Mouse (Mus musculus) thymus, adult 2 months (tissue): ENCODE results near the gene Rab39.

Experiments
- CTCF ChIP-seq: fragments of 200-500 bp; IDR thresholded peaks from 2 replicates; pipeline ENCODE4 v1.5.1; 2012; ENCODE audit warnings: mild to moderate bottlenecking, control low read depth, low read length, moderate library complexity, borderline replicate concordance; ENCODE audit not compliant: control insufficient read depth, poor library complexity, insufficient read depth; ENCODE audit errors: extremely low read depth
- POLR2A ChIP-seq: fragments of 200-500 bp; IDR thresholded peaks from 2 replicates; pipeline ENCODE4 v1.6.1; 2012; ENCODE audit warnings: mild to moderate bottlenecking, low read length, control low read depth, moderate library complexity; ENCODE audit not compliant: control insufficient read depth, poor library complexity, insufficient read depth; ENCODE audit errors: extremely low read depth

DNA sequence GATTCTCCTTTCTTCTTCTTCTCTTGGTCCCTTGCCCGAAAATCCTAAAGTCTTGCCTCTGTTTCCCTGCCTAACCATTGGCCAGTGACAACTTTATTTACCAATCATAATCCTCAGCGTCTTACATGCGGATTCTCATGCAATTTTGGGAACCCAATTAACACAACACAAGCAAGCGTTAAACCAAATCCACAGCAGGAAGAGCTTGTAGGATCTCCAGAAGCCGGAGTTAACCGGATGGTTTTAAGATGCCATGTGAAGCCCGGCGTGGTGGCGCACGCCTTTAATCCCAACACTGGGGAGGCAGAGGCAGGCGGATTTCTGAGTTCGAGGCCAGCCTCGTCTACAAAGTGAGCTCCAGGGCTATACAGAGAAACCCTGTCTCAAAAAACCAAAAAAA, 44.4 kb upstream of the Rab39 start:
- TF ChIP-seq POLR2A (no peak), CTCF (no peak)
